Mouse (Mus musculus): ENCODE measurements at regions not wholly inside any gene's neighbourhood (a gene's known extent, or its start where the extent isn't known, plus 50 kb on each side); places are given as distances from the start of the nearest gene placed in this dataset.

- Histone ChIP-seq H3K27me3 (ENCODE audit: control insufficient read depth, insufficient read depth, low read length) (no peaks in the 10 kb centered on the region; the same call in 1 of the 2 replicates), H3K36me3 (ENCODE audit: control insufficient read depth, insufficient read depth, low read length) (no peaks in the 10 kb centered on the region), H3K79me2 (ENCODE audit: control insufficient read depth, insufficient read depth, low read length) (no peaks in the 10 kb centered on the region), H3K4me3 (ENCODE audit: insufficient read depth, low read depth, low read length) (no peak overlapping the region), H3K4me1 (ENCODE audit: control insufficient read depth, insufficient read depth, low read length) (no peaks in the 10 kb centered on the region), H3K27ac (replicated peaks; ENCODE audit: insufficient read depth, low read depth, low read length) (no peak overlapping the region), H3K9ac (ENCODE audit: low read depth, low read length) (no peak overlapping the region)
- WGBS: 88% methylated on average over 3 of the region's 3 CpGs
- TF ChIP-seq CTCF (IDR thresholded peaks at IDR 0.05; ENCODE audit: low read depth, low read length) (no peak), POLR2A (IDR thresholded peaks at IDR 0.05; ENCODE audit: extremely low read depth, insufficient read depth, low read length) (no peak)
- DNase-seq (ENCODE audit: extremely low read depth, low read depth, low spot score): no peak
These were observed 66.0 kb downstream of the Cops8 start for GRCm38 (mm10) chr1:90668787-90669186.

DNA sequence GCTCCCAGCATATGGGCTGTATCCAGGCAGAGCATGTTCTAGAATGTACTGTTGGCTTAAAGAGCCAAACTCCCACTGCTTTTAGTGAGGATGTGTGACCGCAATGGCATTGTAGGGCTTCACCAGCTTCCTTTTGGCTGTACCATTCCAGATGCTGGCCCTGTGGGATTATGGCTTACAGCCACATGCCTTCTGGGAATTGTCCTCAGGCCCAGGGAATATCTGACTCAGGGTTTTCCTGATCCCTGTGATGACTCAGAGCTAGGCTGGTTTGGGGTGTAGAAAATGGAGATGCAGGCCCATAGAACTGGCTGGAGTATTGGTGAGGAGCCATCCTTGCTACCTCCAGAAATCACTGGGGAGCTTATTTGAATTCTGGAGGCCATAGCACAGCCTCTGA is 66.5 kb downstream of the Cops8 start:
- DNase-seq (ENCODE audit: extremely low read depth, low read depth, low spot score): no peak
- Histone ChIP-seq H3K36me3 (ENCODE audit: control insufficient read depth, insufficient read depth, low read length) (no peaks in the 10 kb centered on the region), H3K79me2 (ENCODE audit: control insufficient read depth, insufficient read depth, low read length) (no peaks in the 10 kb centered on the region), H3K9ac (ENCODE audit: low read depth, low read length) (no peak overlapping the region), H3K4me1 (ENCODE audit: control insufficient read depth, insufficient read depth, low read length) (no peaks in the 10 kb centered on the region), H3K27me3 (ENCODE audit: control insufficient read depth, insufficient read depth, low read length) (no peaks in the 10 kb centered on the region; the same call in 1 of the 2 replicates), H3K4me3 (ENCODE audit: insufficient read depth, low read depth, low read length) (no peak overlapping the region), H3K27ac (replicated peaks; ENCODE audit: insufficient read depth, low read depth, low read length) (no peak overlapping the region)
- WGBS: 86% methylated on average over 1 of the region's 1 CpGs
- TF ChIP-seq POLR2A (IDR thresholded peaks at IDR 0.05; ENCODE audit: extremely low read depth, insufficient read depth, low read length): no peak
- no peak for TF ChIP-seq CTCF (IDR thresholded peaks at IDR 0.05; ENCODE audit: low read depth, low read length)

- Histone ChIP-seq H3K79me2 (ENCODE audit: control insufficient read depth, insufficient read depth, low read length) (no peaks in the 10 kb centered on the region), H3K27ac (replicated peaks; ENCODE audit: insufficient read depth, low read depth, low read length) (no peak overlapping the region), H3K4me3 (ENCODE audit: insufficient read depth, low read depth, low read length) (no peak overlapping the region), H3K27me3 (ENCODE audit: control insufficient read depth, insufficient read depth, low read length) (no peaks in the 10 kb centered on the region; the same call in 1 of the 2 replicates), H3K36me3 (ENCODE audit: control insufficient read depth, insufficient read depth, low read length) (no peaks in the 10 kb centered on the region), H3K4me1 (ENCODE audit: control insufficient read depth, insufficient read depth, low read length) (no peaks in the 10 kb centered on the region), H3K9ac (ENCODE audit: low read depth, low read length) (no peak overlapping the region)
- 75% methylated on average over 3 of the region's 3 CpGs for WGBS
- TF ChIP-seq POLR2A (IDR thresholded peaks at IDR 0.05; ENCODE audit: extremely low read depth, insufficient read depth, low read length) (no peak), CTCF (IDR thresholded peaks at IDR 0.05; ENCODE audit: low read depth, low read length) (no peak)
- DNase-seq (ENCODE audit: extremely low read depth, low read depth, low spot score): no peak
These were observed 67.6 kb downstream of the Cops8 start for GRCm38 (mm10) chr1:90670346-90670745.

GRCm38 (mm10) chr1:90673751-90674150 is 71.0 kb downstream of the Cops8 start:
- Histone ChIP-seq H3K79me2 (ENCODE audit: control insufficient read depth, insufficient read depth, low read length) (no peaks in the 10 kb centered on the region), H3K9ac (ENCODE audit: low read depth, low read length) (no peak overlapping the region), H3K4me1 (ENCODE audit: control insufficient read depth, insufficient read depth, low read length) (peaks cover 3% of the 10 kb centered on the region; the same call in 1 of the 2 replicates), H3K27me3 (ENCODE audit: control insufficient read depth, insufficient read depth, low read length) (no peaks in the 10 kb centered on the region), H3K36me3 (ENCODE audit: control insufficient read depth, insufficient read depth, low read length) (no peaks in the 10 kb centered on the region), H3K27ac (replicated peaks; ENCODE audit: insufficient read depth, low read depth, low read length) (no peak overlapping the region), H3K4me3 (ENCODE audit: insufficient read depth, low read depth, low read length) (no peak overlapping the region)
- WGBS: 73% methylated on average over 2 of the region's 2 CpGs
- no peak for TF ChIP-seq POLR2A (IDR thresholded peaks at IDR 0.05; ENCODE audit: extremely low read depth, insufficient read depth, low read length)
- no peak for TF ChIP-seq CTCF (IDR thresholded peaks at IDR 0.05; ENCODE audit: low read depth, low read length)
- DNase-seq (ENCODE audit: extremely low read depth, low read depth, low spot score): no peak

GRCm38 (mm10) chr1:90676192-90677006 is 73.6 kb downstream of the Cops8 start:
- Histone ChIP-seq H3K27ac (replicated peaks; ENCODE audit: insufficient read depth, low read depth, low read length) (no peak overlapping the region), H3K27me3 (ENCODE audit: control insufficient read depth, insufficient read depth, low read length) (no peaks in the 10 kb centered on the region), H3K79me2 (ENCODE audit: control insufficient read depth, insufficient read depth, low read length) (no peaks in the 10 kb centered on the region), H3K36me3 (ENCODE audit: control insufficient read depth, insufficient read depth, low read length) (no peaks in the 10 kb centered on the region), H3K4me3 (ENCODE audit: insufficient read depth, low read depth, low read length) (no peak overlapping the region), H3K4me1 (ENCODE audit: control insufficient read depth, insufficient read depth, low read length) (peaks cover 3% of the 10 kb centered on the region; the same call in 1 of the 2 replicates), H3K9ac (ENCODE audit: low read depth, low read length) (no peak overlapping the region)
- DNase-seq (ENCODE audit: extremely low read depth, low read depth, low spot score): peak; percentile 19
- TF ChIP-seq CTCF (IDR thresholded peaks at IDR 0.05; ENCODE audit: low read depth, low read length): no peak
- no peak for TF ChIP-seq POLR2A (IDR thresholded peaks at IDR 0.05; ENCODE audit: extremely low read depth, insufficient read depth, low read length)
- WGBS: 51% methylated on average over 9 of the region's 9 CpGs

DNA sequence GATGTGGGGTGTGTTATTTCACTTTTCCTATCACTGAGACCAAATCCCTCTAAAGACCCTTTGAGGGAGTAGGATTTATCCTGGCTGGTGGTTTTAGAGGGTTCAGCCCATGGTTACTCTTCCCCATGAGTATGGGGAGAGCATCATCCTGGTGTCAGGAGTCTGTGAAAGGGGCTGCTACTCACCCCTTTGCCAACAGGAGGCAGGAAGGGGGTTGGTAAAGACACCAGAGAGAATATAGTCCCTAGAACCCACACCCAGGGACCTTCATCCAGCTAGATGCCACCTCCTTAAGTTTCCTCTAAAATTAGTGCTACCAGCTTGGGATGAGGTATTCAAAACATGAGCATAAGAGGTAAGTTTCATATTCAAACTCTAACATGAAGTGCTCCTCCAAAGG is 74.4 kb downstream of the Cops8 start:
- DNase-seq (ENCODE audit: extremely low read depth, low read depth, low spot score): no peak
- TF ChIP-seq CTCF (IDR thresholded peaks at IDR 0.05; ENCODE audit: low read depth, low read length): no peak
- no peak for TF ChIP-seq POLR2A (IDR thresholded peaks at IDR 0.05; ENCODE audit: extremely low read depth, insufficient read depth, low read length)

More for the DNA sequence above, 74.4 kb downstream of the Cops8 start:
- no peak overlapping the region for H3K4me3 ChIP-seq (ENCODE audit: insufficient read depth, low read depth, low read length)
- no peak overlapping the region for H3K27ac ChIP-seq (replicated peaks; ENCODE audit: insufficient read depth, low read depth, low read length)
- H3K27me3 ChIP-seq (ENCODE audit: control insufficient read depth, insufficient read depth, low read length): no peaks in the 10 kb centered on the region
- H3K79me2 ChIP-seq (ENCODE audit: control insufficient read depth, insufficient read depth, low read length): no peaks in the 10 kb centered on the region
- no peaks in the 10 kb centered on the region for H3K36me3 ChIP-seq (ENCODE audit: control insufficient read depth, insufficient read depth, low read length)
- peaks cover 3% of the 10 kb centered on the region; the same call in 1 of the 2 replicates for H3K4me1 ChIP-seq (ENCODE audit: control insufficient read depth, insufficient read depth, low read length)
- no peak overlapping the region for H3K9ac ChIP-seq (ENCODE audit: low read depth, low read length)

Data from liver, adult 2 months (tissue).